Mouse (Mus musculus): Measurements from ENCODE around the gene Gm10570.

The Gm10570 gene

DNA sequence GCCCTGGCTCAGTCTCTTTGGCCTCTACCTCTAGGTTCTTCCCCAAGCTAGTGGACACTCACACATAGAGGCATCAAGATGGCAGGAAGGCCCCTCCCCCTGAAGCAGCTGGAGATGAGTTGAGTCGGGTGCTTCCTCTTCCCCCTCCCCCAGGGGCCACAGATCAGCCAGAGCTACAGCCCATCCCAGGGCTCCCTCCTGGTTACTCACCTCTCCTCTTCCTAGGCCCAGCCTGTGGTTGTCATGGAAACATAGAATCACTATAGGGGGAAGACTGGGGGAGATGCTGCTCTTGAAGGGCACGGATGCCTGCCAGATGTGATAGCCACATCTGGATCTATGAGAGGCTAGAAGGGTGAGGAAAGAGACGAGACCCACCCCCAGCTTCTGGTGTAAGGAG is 3.7 kb downstream of the Gm10570 start:
- DNase-seq (ENCODE audit: low spot score) = no peak

DNA sequence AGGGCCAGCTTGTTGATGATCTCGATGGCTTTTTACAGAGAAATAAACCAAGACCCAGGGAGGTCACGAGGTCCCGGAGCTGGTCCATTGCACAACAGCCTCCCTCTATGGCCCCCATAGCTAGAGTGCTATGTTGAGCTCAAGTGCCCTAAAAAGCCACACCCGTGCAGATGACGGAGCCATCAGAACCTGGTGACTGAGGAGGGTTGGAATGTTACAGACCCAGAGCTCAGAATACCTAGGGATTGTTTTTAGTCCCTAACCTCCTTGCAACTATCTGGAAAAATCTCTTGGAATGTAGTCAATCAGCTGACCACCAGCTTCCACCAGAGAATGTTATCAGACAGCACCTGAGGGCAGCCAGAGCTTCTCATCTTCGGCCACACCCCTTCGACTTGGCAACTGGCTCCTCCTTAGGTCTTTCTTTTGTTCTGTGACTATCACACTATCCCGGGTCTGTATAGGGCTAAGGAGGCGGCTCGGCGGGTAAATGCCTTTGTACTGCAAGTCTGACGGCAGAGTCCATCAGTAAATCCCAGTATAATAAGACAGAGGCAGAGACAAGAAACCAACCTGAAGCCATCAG is 6.1 kb downstream of the Gm10570 start:
- no peak for DNase-seq (ENCODE audit: low spot score)

DNA sequence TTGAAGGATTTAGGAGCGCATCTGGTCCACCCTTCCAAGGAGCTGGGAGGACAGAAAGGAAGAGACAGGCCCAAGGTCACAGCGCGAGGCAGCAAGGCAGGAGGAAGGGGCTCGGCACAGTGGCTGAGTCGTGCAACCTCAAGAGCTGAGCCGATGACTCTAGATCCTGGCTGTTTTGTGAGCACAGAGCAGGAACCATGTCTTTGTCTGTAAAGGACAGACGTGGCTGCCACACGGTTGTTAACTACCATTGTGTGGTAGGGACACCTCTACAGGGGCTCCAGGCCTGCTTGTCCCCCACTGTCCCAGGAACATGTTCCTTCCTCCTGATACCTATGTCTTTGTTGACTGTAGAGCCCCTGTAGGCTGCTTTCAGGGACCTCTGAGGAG is 8.8 kb downstream of the Gm10570 start:
- DNase-seq (ENCODE audit: low spot score) = no peak

DNA sequence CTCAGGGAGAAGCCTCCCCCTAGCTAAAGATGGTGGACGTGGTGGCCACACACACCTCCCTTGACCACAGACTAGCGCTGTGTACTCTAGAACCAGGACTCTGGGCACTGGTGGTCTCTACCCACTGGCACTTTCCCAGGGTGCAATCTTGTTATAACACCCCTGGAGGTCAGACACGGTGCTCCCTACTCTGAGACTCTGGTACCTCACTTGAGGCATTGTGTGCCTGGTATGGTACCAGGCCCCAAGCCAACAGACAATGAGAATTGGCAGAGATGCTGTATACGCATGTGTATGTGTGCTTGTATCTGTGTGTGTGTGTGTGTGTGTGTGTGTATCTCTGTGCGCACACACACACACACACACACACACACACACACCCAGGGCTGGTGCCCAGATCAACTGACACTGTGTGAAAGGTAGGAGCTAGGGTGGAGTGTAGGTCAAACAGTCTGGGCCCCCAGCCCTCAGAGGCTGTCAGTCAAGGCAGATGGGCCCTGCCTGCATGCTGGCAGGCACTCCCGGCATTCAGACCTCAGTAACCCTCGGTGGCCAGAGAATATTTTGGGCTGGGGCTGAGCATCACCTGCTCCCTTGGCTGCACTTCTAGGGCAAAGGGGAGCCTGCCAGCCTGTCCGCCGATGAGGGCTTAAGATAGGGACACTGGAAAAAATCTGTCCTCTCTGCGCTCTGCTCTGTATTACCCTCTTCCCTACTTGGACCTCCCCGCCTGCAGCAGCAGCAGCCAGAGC is 9.4 kb downstream of the Gm10570 start:
- DNase-seq (ENCODE audit: low spot score) = no peak

DNA sequence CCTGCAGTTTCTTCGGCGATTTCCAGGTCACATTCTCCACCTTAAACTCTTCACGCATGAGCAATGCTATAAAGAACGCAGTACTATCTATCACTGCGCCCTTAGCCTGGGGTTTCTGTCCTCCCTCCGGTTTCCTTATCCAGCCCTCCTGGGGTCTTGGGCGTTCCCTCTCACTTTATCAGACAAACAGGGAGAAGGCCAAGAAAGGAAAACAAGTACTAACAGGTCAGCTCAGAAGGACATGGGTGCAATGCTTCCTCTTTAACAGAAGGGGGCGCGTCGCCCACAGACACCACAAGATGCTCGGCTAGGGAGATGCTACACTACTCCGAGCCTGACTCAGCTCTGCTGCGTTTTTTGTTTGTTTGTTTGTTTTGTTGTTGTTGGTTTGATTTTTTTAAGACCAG is 11.3 kb downstream of the Gm10570 start:
- peak; percentile 83 for DNase-seq (ENCODE audit: low spot score)

DNA sequence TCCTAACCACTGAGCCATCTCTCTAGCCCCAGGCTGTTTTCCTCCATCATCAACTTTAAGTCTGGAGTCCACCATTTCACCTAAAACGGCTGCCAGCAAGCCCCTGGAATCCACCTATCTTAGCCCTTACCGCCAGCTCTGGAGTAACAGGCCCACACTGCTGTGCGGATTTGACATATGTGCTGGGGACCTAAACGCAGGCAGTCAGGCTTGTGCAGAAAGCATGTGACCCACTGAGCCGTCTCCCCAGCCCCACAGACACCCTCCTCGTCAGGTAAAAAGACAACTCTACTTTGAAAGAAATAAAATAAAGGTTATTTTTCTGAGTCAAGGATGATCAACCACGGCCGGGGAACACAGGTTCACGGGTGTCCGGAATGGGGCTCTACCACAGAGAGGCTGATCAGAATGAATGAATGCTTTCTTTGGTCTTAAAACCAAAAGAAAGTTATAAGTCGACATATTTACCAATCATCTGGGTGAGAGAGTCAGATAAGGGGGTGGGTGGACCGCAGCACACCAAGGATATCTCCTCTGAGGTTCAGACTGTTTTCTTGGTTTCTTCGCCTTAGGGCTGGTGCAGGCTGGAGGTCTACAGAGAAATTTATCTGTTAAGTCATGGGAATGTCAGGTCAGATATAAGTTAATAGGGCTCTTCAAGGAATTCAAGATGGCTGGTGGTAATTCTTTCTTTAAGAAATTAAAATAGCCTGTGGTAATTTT is 12.1 kb downstream of the Gm10570 start:
- DNase-seq (ENCODE audit: low spot score) = no peak

DNA sequence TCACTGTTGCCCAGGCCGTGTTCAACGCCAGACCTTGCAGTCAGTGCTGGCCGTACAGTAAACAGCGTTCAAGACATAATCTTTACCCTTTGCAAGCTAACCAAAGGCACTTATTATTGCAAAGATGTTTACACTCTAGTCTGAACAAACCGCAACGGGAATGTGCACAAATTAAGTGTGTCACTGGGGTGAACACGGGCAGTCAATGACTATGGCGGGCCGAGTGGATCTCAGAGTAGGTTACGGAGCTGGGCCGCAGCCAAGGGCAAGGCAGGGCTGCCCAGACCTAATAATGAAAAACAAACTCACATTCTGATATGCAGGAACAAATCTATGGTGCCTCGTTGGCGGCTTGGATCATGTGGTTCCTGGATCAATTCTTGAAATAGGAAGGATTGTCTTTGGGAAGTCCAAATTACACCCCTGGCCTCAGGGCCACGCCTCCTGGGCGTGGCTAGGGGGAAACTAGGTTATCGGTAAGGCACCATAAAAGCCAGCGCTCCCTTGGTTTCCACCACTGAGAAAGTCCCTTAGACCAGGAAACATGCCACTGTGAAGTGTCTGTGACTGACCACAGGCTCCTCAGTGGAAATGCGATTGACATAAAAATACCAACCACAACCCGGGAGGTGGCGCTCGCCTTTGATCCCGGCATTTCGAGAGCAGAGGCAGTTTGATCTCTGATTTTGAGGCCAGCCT is 13.3 kb downstream of the Gm10570 start:
- peak; percentile 42 for DNase-seq (ENCODE audit: low spot score)

DNA sequence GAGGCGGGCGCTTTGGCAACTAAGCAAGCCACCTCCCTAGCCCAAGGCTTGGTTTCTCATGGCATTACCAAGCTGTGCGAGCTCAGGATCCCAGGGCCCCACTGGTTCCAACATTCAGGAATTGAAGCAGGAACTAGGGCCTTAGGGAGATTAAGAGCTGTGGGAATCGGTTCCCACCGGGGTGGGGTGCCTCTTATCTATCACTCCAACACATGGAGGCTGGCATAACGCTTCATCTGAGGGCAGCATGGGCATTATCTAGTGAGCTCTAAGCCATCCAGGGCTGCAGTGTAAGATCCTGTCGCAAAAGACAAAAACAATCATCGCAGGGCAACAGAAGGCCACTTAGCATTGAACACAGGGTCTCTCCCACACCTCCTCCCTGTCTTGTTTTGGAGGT is 14.0 kb downstream of the Gm10570 start:
- DNase-seq (ENCODE audit: low spot score) = no peak

DNA sequence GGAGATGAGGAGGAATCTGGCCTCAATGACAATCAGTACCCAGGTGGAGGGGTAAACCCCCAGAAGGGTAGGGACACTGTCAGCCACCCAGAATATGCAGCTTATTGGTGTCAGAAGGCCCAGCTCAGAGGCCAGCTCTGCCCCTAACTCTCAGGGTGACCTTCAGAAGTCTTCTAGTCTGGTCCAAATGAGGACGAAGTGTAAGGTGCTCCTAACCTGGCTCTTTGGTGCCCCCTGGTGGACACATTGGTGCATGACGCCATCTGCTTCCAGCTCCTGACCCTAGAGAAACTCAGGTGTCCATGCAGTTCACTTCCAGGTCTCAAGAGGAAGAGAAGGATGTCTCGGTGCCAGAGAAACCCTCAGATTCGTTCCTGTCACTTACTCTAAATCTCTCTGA is 16.2 kb downstream of the Gm10570 start:
- peak; percentile 92 for DNase-seq (ENCODE audit: low spot score)

DNA sequence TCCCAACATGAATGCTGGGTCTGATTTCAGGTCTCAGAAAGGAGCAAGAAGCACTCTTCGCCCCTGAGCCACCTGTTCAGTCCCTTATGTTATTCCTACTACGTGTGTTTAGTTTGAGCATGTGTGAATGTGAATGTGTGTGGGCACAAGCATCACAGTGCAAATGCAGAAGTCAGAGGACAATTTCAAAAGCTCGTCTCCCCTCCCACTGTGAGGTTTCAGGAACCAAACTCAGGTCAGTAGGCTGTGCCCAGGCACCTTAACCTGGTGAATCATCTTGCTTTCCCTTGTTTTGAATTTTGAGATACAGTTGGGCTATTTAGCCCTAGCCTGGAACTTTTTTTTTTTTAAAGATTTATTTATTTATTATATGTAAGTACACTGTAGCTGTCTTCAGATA is 18.6 kb downstream of the Gm10570 start:
- no peak for DNase-seq (ENCODE audit: low spot score)

DNA sequence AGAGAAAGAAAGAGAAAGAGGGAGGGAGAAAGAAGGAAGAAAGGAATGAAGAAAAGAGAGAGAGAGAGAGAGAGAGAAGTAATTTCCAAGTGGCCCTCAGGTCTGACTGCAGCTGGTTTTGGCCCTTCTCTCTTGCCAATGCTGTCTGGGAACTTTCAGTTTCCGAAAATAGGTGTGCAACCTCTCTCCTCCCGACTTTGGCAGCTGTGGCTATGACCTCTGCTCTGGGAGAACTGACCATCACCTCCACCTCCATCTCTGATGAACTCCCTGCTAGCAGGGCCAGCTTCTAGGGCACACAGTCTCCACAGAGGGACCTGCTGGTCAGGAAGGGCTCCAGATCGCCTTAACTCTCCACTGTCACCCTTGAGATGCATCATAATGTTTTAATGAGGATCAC is 21.9 kb downstream of the Gm10570 start:
- no peak for DNase-seq (ENCODE audit: low spot score)

DNA sequence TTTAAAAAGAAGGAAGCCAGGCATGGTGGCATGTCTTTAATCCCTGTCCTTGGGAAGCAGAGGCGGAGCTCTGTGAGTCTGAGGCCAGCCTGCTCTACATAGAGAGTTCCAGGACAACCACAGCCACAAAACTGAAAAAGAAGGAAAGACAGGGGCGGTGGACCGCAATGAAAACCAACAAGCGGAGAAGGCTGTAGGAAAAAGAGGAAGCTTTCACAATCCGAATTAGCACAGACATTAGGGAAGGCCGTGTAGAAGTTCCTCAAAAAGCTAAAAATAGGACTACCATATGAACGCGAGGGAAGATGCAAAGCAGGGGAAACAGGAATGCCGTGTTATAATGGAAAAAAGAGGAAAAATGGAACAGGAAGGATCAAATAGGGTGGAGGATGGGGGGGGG is 24.6 kb downstream of the Gm10570 start:
- DNase-seq (ENCODE audit: low spot score) = no peak

DNA sequence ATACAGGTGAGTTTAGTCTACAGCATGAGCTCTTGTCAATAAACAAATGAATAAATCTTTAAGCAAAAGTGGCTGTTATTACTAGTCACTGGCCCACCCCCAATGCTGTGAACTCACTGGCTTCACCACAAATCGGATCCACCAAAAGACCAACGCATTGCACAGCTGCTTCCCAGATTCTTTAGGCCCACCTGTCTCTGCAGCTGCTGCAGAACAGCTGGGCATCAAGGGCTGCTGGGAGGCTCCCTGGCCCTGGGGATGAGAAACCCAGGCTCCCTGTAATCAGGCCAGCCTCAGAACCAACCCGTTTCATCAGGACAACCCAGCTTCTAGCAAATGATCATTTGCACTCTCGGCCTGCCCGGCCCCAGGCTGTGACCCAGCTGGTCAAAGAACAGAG is 25.6 kb downstream of the Gm10570 start:
- no peak for DNase-seq (ENCODE audit: low spot score)

DNA sequence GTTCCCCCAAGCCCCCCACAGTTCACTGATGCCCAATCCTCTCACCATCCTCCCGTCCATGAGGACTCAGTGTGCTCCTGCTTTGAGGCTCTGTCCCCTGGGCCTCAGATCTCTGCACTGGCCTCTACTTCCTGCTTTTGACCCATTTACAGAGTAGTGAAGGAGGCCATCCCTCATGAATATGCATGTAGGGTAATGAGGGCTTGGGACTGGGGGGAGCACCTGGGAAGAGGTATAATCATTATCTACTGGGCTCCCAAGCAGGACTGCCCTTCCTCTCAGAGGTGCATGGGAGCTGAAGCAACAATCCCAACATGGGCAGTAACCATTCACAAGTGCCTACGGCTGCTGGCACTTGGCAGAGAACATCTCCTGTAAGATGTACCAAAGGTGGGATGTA is 29.4 kb downstream of the Gm10570 start, which contains the start of gene Serinc2:
Serinc2 (minus strand) TSS at position 101 of the 400 bp plus-strand sequence.
- DNase-seq (ENCODE audit: low spot score) = no peak

DNA sequence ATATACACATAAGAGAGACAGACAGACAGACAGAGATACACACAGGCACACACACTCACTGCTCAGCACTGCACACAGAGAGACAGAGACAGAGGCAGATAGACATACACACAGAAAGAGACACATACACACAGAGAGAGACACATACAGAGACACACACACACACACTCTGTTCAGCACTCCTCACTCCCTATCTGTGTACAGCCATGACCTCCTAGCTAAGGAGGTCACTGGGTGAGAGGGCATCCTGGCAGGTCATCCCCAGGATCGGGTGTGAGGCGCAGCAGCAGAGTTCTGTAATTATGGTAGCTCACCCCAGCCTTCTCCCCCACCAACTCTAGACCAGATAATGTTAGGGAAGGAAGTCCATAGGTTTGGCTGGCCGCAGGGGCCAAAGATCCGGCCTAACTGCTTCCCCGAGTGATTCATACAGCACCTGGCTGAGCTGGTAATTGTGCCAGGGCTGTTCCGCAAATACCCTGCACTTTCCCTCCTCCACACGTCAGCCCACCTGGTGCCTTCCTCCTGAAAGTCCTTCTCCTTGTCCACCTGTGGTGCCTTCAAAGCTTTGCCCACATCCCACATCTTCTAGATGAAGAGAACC is 31.8 kb downstream of the Gm10570 start:
- no peak for DNase-seq (ENCODE audit: low spot score)

DNA sequence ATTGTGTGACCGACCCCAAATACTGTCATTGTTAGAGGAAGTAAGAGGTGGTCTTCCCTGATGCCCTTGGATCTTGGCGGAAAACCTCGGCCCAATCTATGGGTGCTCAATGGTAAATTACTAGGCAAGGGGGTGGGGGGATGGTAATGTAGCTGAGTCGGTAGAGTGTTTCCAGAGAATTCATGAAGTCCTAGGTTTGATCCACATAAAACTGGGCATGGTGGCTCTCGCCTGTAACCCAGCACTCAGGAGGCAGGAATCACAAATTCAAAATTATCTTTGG is 32.7 kb downstream of the Gm10570 start:
- DNase-seq (ENCODE audit: low spot score) = no peak

DNA sequence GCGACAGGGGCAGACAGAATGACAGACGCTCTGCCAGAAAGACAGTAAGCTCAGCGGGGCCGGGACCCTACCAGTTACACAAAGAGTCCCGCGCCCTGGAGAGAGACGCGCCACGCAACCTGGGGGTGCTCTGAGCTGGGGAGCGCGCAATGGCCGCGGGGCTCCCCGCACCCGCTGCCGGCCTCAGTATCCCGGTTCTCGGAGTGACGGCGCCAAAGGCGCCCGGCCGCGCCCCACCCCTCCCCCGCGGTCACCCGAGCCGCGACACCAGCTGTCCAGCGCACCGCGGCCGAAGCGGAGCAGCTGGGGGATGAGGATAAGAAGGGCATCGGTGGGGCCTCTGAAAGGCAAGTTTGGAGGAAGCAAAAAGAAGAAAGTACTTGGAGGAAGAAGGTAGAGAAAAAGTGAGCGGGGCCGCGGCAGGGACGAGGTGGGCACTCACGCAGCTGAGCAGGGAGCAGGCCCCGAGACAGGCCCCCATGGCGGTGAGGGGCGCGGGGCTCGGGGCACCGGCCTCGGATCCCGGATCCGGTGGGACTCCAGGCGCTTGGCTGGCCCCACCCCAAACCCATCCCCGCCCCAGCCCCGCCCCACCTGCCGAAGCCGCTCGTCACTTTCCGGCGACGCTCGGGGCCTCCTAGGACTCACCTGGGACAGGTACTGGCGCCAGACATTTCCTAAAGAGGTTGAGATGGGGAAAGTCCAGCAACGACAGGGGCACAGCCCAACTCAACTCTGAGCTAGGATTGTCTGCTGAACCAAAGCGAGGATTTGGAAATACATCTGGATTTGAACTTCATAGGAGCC is 33.3 kb downstream of the Gm10570 start:
- peak; percentile 60 for DNase-seq (ENCODE audit: low spot score)

DNA sequence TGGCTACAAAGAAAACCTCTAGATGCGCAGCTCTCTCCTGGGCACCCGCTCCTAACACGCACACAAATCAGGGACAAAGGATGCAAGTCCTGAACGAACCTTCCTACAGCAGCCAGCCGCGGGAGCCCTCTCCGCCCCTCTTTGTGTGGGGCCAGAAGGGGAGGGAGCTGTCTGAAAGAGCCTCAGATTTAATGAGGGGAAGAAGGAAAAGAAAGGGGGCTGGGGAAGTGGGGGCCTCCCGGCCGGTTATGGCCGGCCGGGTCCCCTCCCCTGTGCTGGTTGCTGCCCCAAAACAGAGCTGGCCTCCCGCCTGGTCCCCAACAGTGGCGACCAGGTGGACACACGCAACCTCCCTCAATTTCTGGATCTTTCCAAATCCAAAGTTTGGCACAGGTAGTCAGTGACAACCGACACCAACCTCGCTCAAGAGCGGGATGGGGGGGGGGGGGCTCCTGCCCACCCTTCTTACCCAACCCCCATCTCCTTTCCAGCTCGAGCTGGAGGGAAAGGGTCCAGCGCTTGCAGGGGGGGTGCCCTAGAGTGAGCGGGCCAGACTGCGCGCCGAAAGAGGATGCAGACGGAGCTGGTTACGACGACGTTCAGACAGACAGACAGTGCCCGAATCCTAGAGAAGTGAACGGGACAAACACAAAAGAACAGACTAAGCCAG is 34.0 kb downstream of the Gm10570 start:
- peak; percentile 79 for DNase-seq (ENCODE audit: low spot score)

DNA sequence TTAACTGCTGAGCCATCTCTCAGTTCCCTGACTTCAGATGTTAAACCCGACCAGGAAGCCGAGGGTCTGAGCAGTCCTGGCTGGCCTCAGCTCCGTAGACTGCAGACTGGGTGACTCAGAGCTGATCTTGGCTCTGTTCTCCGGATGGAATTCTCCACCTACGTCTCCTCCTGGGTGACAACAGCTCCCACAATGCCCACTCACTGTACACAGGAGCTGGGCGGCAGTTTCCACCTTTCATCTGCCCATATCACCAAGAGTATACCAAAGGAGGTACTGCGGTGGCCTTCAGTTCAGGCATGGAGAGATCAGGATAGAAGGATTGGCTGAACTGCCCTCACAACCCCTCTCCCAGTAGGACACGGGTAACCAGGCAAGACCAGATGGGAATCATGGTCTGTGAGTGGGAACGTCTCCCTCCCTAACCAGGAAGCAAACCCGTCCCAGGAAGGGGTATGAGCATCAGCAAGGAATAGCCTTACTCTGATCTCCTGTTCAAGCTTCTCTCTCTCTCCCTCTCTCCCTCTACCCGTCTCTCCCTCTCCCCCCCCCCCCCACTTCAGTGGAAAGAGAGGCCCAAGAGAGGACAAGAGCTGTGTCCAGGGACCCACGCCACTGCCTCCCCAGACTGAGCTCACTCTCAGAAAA is 34.7 kb downstream of the Gm10570 start:
- peak; percentile 42 for DNase-seq (ENCODE audit: low spot score)

DNA sequence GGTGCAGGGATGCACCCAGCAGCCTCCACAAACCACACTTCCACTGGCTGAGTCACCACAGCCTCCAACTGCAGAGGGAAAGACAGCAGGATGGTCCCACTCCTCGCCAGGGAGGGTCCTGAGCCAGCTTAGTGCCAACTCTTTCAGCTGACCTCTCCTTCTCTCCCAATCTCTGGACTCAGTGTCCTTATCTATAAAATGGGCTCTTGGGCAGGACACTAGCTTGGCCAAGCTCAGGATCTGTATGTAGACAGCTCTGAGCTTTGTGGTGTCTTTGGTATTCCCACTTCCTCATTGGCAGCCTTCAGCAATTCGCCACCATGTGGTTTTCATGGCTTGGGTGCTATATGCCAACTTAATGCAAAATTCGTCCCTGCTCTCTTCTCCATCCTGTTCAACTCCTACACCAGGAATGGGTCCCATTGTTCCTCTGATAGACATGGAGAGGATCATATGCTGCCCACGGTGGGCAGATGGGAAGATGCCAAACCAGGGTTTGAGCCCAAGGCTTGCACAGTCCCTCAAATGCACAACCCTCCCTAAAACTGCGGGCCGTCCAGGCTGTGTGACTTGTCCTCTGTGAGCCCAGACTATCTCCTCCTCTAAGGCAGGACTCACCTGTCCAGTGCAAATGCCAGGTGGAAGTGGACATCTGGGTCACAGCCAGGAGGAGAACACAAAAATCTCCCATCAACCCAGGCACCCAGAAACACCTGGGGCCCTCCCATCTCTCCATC is 37.7 kb downstream of the Gm10570 start:
- DNase-seq (ENCODE audit: low spot score) = no peak

Data from embryo, embryonic 10.5 days (tissue).